Mouse (Mus musculus): ENCODE measurements at regions not wholly inside any gene's neighbourhood (a gene's known extent, or its start where the extent isn't known, plus 50 kb on each side); places are given as distances from the start of the nearest gene placed in this dataset.

DNA sequence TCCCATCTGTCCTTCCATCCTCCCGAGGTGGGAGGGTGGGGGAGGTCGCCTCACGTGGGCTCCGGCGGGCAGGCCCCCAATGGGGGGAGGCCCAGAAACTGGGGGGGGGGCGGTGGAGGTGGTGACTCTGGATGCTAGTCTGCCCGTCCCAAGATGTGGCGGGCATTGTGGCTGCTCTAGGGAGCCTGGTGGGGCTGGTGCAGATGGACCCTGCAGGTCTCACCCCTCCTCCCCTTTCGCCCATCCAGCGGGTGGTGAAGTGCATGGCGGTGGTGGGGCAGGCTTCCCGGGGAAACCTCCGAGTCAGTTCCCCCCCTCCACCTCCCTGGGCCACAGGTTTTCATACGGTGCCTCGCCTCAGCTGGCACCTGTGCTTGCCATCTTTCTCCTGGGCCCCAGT lies 88.6 kb downstream of the Inhba start:
- DNase-seq, result no peak

DNA sequence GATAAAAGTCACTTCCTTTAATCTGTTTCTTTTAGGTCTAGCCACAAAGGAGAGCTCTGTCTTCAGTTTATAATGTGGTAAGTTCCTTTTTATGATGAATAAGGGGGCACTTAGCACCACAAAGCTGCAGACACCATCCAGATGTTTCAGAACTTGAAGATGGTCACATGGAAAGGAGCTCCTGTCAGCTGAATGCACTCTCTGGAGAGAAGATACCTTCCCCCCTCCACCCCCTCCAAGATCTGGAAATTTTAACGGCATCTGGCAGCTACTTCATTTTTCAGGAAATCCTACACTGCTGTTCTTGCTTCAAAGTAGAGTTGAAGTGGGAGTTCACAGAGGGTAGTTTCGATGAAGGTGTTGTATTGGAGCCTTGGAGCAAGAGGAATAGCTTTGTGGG lies 103.2 kb downstream of the Inhba start:
- no peak for DNase-seq

- DNase-seq, result no peak
Measured at GRCm38 (mm10) chr13:16146686-16147085, 135.0 kb downstream of the Inhba start.

GRCm38 (mm10) chr13:16154926-16155325 lies 143.3 kb downstream of the Inhba start:
- no peak for DNase-seq

GRCm38 (mm10) chr13:16165204-16165894 lies 153.7 kb downstream of the Inhba start:
- DNase-seq, result no peak

DNA sequence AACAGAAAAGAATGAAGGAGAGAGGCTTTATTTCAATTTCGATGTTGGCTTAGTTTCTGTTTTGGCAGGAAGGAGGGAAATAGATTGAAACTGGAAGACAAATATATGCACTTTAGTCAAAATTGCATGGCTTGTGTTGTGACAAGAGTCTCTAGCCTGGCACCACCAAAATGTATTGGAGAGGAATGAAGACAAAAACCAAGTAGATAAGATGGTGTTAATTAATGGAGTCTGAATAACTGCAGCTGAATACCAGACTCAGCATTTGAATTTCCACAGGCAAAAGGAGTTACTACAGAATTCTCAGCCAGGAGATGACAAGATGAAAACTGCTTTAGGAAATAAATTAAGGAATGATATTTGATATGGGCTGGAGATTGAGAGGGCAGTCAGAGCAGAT lies 185.0 kb downstream of the Inhba start:
- no peak for DNase-seq

- DNase-seq, result no peak
Measured at GRCm38 (mm10) chr13:16200046-16200445, 188.4 kb downstream of the Inhba start.

GRCm38 (mm10) chr13:16203147-16203546 lies 191.5 kb downstream of the Inhba start:
- DNase-seq, result no peak

DNA sequence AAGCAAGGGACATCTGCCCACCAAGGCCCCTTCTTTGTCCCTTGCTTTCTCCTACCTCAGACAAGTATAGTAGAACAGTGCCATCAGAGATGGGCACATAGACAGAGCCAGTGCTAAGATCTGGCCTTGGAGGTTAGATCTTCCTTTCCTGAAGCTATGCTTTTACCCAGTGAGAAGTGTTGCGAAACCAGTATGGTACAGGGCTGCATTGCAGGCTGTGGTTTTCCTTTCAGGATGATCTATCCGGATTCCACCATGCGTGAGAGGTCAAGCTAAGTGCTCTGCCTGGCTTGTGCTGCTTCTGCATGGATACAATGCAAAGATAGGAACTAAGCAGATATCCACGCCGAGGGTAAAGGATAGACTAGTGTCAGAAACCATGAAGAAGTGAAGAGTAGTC lies 192.4 kb downstream of the Inhba start:
- no peak for DNase-seq

- no peak for DNase-seq
Measured at GRCm38 (mm10) chr13:16211482-16211881, 199.8 kb downstream of the Inhba start.

DNA sequence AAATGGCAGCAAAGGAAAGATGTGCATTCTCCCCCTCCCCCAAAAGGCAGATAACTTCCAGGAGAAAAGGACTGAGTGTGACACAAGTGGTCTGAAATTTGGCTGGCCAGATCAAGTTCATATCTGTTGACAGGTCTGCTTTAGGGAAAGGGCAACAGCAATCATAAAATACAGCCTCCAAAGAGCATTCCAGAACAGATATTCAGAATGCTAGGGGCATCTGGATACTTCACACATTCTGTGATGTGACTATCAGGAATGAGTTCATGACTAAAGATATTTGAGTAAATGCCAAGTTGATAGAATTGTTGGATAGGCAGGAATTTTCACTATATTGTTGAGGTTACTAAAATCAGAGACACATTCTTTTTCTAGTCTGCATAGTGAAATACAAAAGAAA lies 208.2 kb downstream of the Inhba start:
- DNase-seq, result no peak

- DNase-seq, result no peak
Measured at GRCm38 (mm10) chr13:16222942-16223600, 211.4 kb downstream of the Inhba start.

DNA sequence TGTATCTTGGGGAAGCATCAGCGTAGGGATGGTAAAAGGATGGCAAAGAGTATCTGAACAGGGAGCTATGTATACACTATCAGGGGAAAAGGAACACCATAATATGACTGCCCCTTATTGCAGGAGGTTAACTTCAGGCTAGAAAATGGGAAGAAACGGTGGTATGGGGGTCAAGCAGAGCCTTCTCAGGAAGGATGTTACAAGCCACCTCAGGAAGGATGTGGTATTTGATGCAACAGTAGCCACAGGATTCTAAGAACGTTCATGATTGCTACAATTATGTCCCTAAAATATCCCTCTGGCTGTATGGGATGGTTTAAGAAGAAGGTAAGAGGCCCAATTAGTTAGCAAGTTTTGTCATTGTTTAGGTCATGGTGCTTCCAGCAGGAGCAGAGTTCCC lies 249.5 kb downstream of the Inhba start:
- no peak for DNase-seq

DNA sequence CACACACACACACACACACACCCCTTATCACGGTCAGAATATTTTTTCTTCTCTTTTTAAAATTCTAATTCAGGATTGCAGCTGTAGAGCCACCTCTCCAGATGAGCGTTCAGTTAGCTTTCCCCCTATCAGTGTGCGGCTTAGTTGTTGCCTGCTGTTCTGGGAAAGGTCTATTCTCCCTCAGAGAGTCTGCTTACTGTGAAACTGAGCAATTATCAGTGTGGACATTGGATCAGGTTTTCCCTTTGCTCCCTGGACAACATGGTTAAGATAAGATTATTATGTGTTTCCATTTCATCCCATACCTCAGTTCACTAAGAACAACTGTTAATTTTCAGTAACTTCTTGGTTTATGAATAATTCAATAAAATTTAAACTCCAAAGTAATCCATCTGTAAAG lies 268.3 kb downstream of the Inhba start:
- DNase-seq, result no peak

- no peak for DNase-seq
Measured at GRCm38 (mm10) chr13:16280742-16281141, 269.1 kb downstream of the Inhba start.

DNA sequence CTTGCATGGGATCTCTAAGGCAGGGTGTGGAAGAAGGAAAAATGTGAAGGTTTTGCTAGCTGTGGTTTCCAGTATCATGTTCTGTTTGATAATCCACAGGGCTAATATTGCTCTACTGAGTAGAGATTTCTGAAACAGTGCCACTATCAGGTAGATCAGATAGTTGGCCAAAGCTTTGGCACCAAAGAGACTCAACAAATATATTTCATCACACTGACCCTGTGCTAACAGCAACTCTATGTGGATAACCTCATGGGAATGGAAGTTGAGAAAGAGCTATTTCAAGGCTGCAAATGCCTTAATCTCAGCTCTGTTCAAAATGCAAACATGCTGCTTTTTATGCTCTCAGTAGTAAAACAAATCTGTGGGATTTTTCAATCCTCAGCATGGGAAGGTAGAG lies 270.1 kb downstream of the Inhba start:
- no peak for DNase-seq

GRCm38 (mm10) chr13:16282230-16282629 lies 270.6 kb downstream of the Inhba start:
- DNase-seq, result no peak

- DNase-seq, result no peak
Measured at GRCm38 (mm10) chr13:16283336-16283735, 271.7 kb downstream of the Inhba start.

- no peak for DNase-seq
Measured at GRCm38 (mm10) chr13:16289633-16290032, 278.0 kb downstream of the Inhba start.

DNA sequence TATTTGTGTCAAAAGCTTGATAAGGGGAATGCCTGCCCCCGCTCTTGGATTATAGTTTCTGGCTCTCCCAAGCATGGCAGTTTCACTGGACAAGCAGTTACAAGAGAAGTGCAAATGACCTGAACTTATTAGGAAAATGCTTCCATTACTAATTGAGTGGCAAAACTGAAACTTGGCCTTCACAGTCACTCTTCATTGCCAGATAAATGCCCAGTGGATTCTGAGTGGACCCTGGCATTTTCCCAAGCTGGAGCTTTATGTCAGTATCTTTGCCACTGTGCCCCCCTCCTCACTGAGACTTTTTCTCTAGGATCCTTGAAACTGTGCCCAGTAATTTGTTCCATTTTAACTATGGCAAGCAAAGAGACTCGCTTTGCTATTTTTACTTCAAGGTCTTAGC lies 279.1 kb downstream of the Inhba start:
- DNase-seq, result peak; percentile 11 to 14

DNA sequence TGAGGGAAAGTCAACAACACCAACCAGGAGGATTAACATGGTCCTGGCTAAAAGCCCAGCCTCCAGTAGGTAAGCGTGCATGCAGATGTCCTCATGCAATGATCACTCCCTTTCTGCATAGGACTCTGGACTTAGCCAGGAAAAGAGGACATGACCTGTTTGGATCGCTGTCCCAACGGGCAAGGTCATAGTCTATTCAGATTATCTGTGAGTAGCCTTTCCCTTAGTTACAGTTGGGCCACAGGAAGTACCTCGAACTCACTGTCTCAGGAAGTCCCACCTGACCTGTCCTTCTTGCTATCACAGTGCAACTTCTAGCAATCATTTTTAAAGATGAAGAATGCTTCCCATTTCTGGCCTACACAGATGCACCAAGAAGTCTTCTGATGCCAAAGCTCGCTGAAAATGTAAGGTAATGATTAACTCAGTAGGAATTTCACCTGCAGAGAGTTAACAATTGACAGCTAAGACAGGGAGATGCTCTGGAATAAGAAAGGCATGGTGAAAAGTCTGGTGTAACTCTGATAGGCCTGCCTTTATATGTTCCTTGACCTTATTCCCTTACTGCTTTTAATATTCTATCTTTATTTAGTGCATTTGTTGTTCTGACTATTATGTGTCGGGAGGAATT lies 280.1 kb downstream of the Inhba start:
- no peak for DNase-seq

DNA sequence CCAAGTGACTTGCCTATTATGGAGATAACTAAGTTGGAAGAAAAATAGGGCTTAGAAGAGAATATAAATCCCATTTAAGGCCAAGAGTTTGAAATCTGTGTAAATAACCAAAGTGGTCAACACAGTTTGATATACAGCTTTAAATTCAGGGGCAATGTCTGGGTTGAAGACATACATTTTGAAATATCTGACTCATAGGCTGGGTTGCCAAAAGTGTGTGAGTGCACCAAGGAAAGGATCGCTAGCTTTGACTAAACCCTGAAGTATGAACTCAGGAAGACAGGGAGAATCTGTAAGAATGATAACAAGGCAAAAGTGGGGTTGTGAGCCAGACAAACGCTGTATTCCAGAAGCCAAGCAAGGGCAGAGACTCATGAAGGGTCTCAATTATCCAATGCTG lies 288.1 kb downstream of the Inhba start:
- DNase-seq, result no peak

- no peak for DNase-seq
Measured at GRCm38 (mm10) chr13:16314669-16315068, 303.0 kb downstream of the Inhba start.

- no peak for DNase-seq
Measured at GRCm38 (mm10) chr13:16315689-16316088, 304.0 kb downstream of the Inhba start.

Measured in layer of hippocampus, postnatal 36 days (tissue).